Mouse (Mus musculus) testis, adult 2 months (tissue): ENCODE results near the gene Marveld1.

Source experiments
- CTCF ChIP-seq: fragments of 200-500 bp; IDR thresholded peaks from 2 replicates; pipeline ENCODE4 v1.5.1; 2012; ENCODE audit warnings: low read depth, mild to moderate bottlenecking, inconsistent platforms, low read length, moderate library complexity; ENCODE audit not compliant: control insufficient read depth, insufficient read depth, insufficient replicate concordance
- POLR2A ChIP-seq: fragments of 200-500 bp; IDR thresholded peaks from 2 replicates; pipeline ENCODE4 v1.6.1; 2012; ENCODE audit warnings: low read depth, mild to moderate bottlenecking, inconsistent platforms, low read length, moderate library complexity; ENCODE audit not compliant: control insufficient read depth

GRCm38 (mm10) chr19:42170025-42170969, 23.1 kb downstream of the Marveld1 start:
- TF ChIP-seq CTCF (no peak), POLR2A (peak; percentile 91)
